Mouse (Mus musculus): ENCODE measurements around the gene Tent5b.

GRCm38 (mm10) chr4:133521502-133521901 is 41.6 kb downstream of the Tent5b start:
- TF ChIP-seq POLR2A (IDR thresholded peaks at IDR 0.05; ENCODE audit: control insufficient read depth, extremely low read depth, insufficient read depth, low read length, poor library complexity) (no peak), CTCF (IDR thresholded peaks at IDR 0.05; ENCODE audit: borderline replicate concordance, control insufficient read depth, extremely low read depth, insufficient read depth, low read length, poor library complexity) (no peak)
